Mouse (Mus musculus): ENCODE results near the gene Trim7.
"Not testable (repeated sequence)": the region's sequence is repeated elsewhere in the genome, so short reads cannot be mapped to it uniquely, and the experiment has no call there.

The Trim7 gene

GRCm38 (mm10) chr11:48823536-48823972 lies 2.4 kb upstream of the Trim7 start:
- peak; percentile 94 for DNase-seq (ENCODE audit: low spot score)

GRCm38 (mm10) chr11:48824311-48824830 lies 1.6 kb upstream of the Trim7 start:
- peak; percentile 40 for DNase-seq (ENCODE audit: low spot score)

GRCm38 (mm10) chr11:48826752-48827096 lies 784 bp downstream of the Trim7 start:
- DNase-seq (ENCODE audit: low spot score) = peak; percentile 67

- no peak for DNase-seq (ENCODE audit: low spot score)
Measured at GRCm38 (mm10) chr11:48827926-48828325, 2.0 kb downstream of the Trim7 start.

GRCm38 (mm10) chr11:48830279-48830678 lies 4.3 kb downstream of the Trim7 start:
- DNase-seq (ENCODE audit: low spot score) = no peak

GRCm38 (mm10) chr11:48831273-48831672 lies 5.3 kb downstream of the Trim7 start:
- DNase-seq (ENCODE audit: low spot score) = no peak

- no peak for DNase-seq (ENCODE audit: low spot score)
Measured at GRCm38 (mm10) chr11:48833078-48833730, 7.3 kb downstream of the Trim7 start.

- DNase-seq (ENCODE audit: low spot score) = peak; percentile 96
Measured at GRCm38 (mm10) chr11:48833731-48834639, 8.0 kb downstream of the Trim7 start.

- no peak for DNase-seq (ENCODE audit: low spot score)
Measured at GRCm38 (mm10) chr11:48835923-48836322, 10.0 kb downstream of the Trim7 start.

- no peak for DNase-seq (ENCODE audit: low spot score)
Measured at GRCm38 (mm10) chr11:48836990-48837309, 11.0 kb downstream of the Trim7 start.

GRCm38 (mm10) chr11:48837310-48838180 lies 11.6 kb downstream of the Trim7 start:
- peak; percentile 59 for DNase-seq (ENCODE audit: low spot score)

- peak; percentile 59 for DNase-seq (ENCODE audit: low spot score)
Measured at GRCm38 (mm10) chr11:48838181-48838797, 12.3 kb downstream of the Trim7 start.

GRCm38 (mm10) chr11:48838879-48839680 lies 13.1 kb downstream of the Trim7 start:
- no peak for DNase-seq (ENCODE audit: low spot score)

- no peak for DNase-seq (ENCODE audit: low spot score)
Measured at GRCm38 (mm10) chr11:48840805-48841204, 14.9 kb downstream of the Trim7 start.

GRCm38 (mm10) chr11:48841213-48841612 lies 15.3 kb downstream of the Trim7 start:
- DNase-seq (ENCODE audit: low spot score) = no peak

GRCm38 (mm10) chr11:48842378-48842792 lies 16.4 kb downstream of the Trim7 start:
- no peak for DNase-seq (ENCODE audit: low spot score)

GRCm38 (mm10) chr11:48843202-48843601 lies 17.3 kb downstream of the Trim7 start:
- no peak for DNase-seq (ENCODE audit: low spot score)

GRCm38 (mm10) chr11:48844309-48844708 lies 18.4 kb downstream of the Trim7 start:
- DNase-seq (ENCODE audit: low spot score) = no peak

- no peak for DNase-seq (ENCODE audit: low spot score)
Measured at GRCm38 (mm10) chr11:48845244-48845815, 19.4 kb downstream of the Trim7 start.

- DNase-seq (ENCODE audit: low spot score) = not testable (repeated sequence)
Measured at GRCm38 (mm10) chr11:48846362-48846761, 20.4 kb downstream of the Trim7 start.
